Mouse (Mus musculus) lung, embryonic 16.5 days (tissue): ENCODE measurements around the gene AU040320. TPM values are rescaled to one million over a fixed set of nuclear protein-coding genes. Genes with fewer than 3 reads are reported as not detected.
A peak's percentile ranks its signal among the peaks of the same experiment; 100 is the strongest.

Experiments
- ATAC-seq: fragments of 200-750 bp; cut with Nextera tagmentation; 2 replicates; pipeline ENCODE4 v1.8.0; 2017; ENCODE audit warnings: low read depth, mild to moderate bottlenecking, moderate library complexity
- H3K27ac ChIP-seq: fragments of 300-500 bp; sonication (generic); 2 replicates; pipeline ENCODE4 v1.5.1; 2014; ENCODE audit warnings: mild to moderate bottlenecking, control low read depth, low read length
- H3K27me3 ChIP-seq: fragments of 300-500 bp; sonication (generic); 2 replicates; pipeline ENCODE4 v1.6.1; 2014; ENCODE audit warnings: low read depth, low read length, mixed read lengths; ENCODE audit not compliant: control insufficient read depth, insufficient read depth
- H3K36me3 ChIP-seq: fragments of 300-500 bp; sonication (generic); 2 replicates; pipeline ENCODE4 v1.6.1; 2014; ENCODE audit warnings: low read length; ENCODE audit not compliant: control insufficient read depth, insufficient read depth
- H3K4me1 ChIP-seq: fragments of 300-500 bp; sonication (generic); replicated peaks from 2 replicates; pipeline ENCODE4 v1.6.1; 2014; ENCODE audit warnings: low read length, mixed read lengths; ENCODE audit not compliant: control insufficient read depth, insufficient read depth
- H3K4me2 ChIP-seq: fragments of 300-500 bp; sonication (generic); 2 replicates; pipeline ENCODE4 v1.6.1; 2014; ENCODE audit warnings: low read depth, low read length, control low read depth
- H3K4me3 ChIP-seq: fragments of 300-500 bp; sonication (generic); 2 replicates; pipeline ENCODE4 v1.5.1; 2014; ENCODE audit warnings: mild to moderate bottlenecking, low read length, control low read depth
- H3K9ac ChIP-seq: fragments of 300-500 bp; sonication (generic); 2 replicates; pipeline ENCODE4 v1.6.1; 2014; ENCODE audit warnings: low read length, control low read depth
- H3K9me3 ChIP-seq: fragments of 300-500 bp; sonication (generic); 2 replicates; pipeline ENCODE4 v1.6.1; 2016; ENCODE audit warnings: low read length; ENCODE audit not compliant: control insufficient read depth
- WGBS: fragments of 180-500 bp; shearing (Covaris S2); extraction: QIAGEN DNeasy Blood & Tissue Kit; methylation state at CpG from one replicate; pipeline ENCODE4 v1.1.7; 2014; 5-methylcytosine and 5-hydroxymethylcytosine counted together
- polyA plus RNA-seq: library from polyadenylated mRNA; unstranded; fragments of >200 nt; fragmentation: Nextera tagmentation; extraction: Ambion mirVana; gene quantifications from 2 replicates; pipeline ENCODE4 v1.2.1, GENCODE M21; 2015

Gene AU040320
- polyA plus RNA-seq, 1 experiment from 2014 or later, result 24.2 TPM

- Histone ChIP-seq H3K27me3 (no peaks in the 10 kb centered on the region), H3K4me1 (no peaks in the 10 kb centered on the region), H3K9me3 (no peaks in the 10 kb centered on the region), H3K4me2 (no peak overlapping the region), H3K27ac (no peak overlapping the region), H3K36me3 (peaks cover 13% of the 10 kb centered on the region), H3K9ac (no peak overlapping the region), H3K4me3 (no peak overlapping the region)
- ATAC-seq, result no peak
- 77% methylated on average over 7 of the region's 7 CpGs for WGBS
Observed at GRCm38 (mm10) chr4:126838799-126839198, 85.5 kb downstream of the AU040320 start.

- no peaks in the 10 kb centered on the region for H3K4me1 ChIP-seq
- no peak overlapping the region for H3K9ac ChIP-seq
- no peak overlapping the region for H3K27ac ChIP-seq
- WGBS, result 18% methylated on average over 7 of the region's 7 CpGs
- H3K27me3 ChIP-seq, result no peaks in the 10 kb centered on the region
- peaks cover 14% of the 10 kb centered on the region for H3K36me3 ChIP-seq
- H3K4me3 ChIP-seq, result no peak overlapping the region
- no peaks in the 10 kb centered on the region for H3K9me3 ChIP-seq
- ATAC-seq, result peak; percentile 34; the same call in 1 of the 2 replicates
- H3K4me2 ChIP-seq, result no peak overlapping the region
Observed at GRCm38 (mm10) chr4:126839873-126840272, 86.5 kb downstream of the AU040320 start.

DNA sequence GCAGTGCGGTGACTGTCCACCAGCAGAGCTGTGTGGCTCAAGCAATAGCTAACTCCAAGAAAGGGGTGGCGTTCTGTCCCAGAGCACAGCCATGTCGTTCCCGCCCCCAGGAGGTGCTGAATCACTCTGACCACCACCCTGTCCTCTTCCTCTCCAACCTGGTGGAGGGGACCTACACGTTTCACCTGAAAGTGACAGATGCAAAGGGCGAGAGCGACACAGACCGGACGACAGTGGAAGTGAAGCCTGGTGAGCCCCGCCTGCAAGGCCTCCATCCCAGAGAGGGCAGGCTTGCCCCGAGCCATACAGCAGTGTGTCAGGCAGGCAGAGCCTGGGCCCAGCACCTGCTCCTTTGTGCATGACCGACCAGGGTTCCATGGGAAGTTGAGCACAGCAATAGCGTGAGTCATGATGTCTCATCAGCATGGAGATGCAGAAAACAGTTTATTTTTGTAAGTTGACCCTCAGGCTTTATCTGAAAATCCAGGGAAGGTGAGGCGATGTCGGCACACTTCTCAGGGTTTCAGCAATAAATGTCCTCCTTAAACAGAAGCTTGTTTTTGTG is 87.7 kb downstream of the AU040320 start:
- H3K4me2 ChIP-seq, result no peak overlapping the region
- ATAC-seq, result no peak
- no peaks in the 10 kb centered on the region for H3K27me3 ChIP-seq
- no peak overlapping the region for H3K9ac ChIP-seq
- no peaks in the 10 kb centered on the region for H3K4me1 ChIP-seq
- no peak overlapping the region for H3K4me3 ChIP-seq
- no peaks in the 10 kb centered on the region for H3K9me3 ChIP-seq
- H3K27ac ChIP-seq, result no peak overlapping the region
- peaks cover 14% of the 10 kb centered on the region for H3K36me3 ChIP-seq
- 85% methylated on average over 15 of the region's 15 CpGs for WGBS

- H3K4me1 ChIP-seq, result no peaks in the 10 kb centered on the region
- H3K27ac ChIP-seq, result no peak overlapping the region
- peaks cover 20% of the 10 kb centered on the region for H3K36me3 ChIP-seq
- H3K27me3 ChIP-seq, result no peaks in the 10 kb centered on the region
- no peak overlapping the region for H3K4me3 ChIP-seq
- no peak overlapping the region for H3K4me2 ChIP-seq
- no peak for ATAC-seq
- no peaks in the 10 kb centered on the region for H3K9me3 ChIP-seq
- 53% methylated on average over 3 of the region's 3 CpGs for whole genome bisulfite sequencing
- H3K9ac ChIP-seq, result no peak overlapping the region
Observed at GRCm38 (mm10) chr4:126842911-126843310, 89.6 kb downstream of the AU040320 start.

DNA sequence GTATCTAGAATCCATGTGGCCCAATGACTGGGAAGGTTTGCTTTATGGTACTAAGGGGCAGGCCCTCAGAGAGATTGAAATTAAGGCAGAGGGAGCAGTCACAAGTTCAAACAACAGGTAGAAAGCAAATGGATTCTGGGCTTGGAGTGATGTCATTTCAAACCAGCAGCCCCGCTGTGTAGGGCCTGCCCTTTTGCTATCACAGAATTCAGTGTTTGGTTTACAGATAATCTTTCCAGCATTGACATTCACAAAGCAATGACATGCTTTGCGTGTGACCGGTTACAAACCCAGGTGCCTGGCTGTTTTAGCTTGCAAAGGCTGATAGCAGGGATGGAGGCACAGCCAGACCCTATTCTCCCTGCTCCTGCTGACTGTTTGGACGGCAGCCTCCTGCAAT is 92.3 kb downstream of the AU040320 start:
- no peak overlapping the region for H3K4me2 ChIP-seq
- no peak overlapping the region for H3K27ac ChIP-seq
- no peaks in the 10 kb centered on the region for H3K4me1 ChIP-seq
- no peaks in the 10 kb centered on the region for H3K27me3 ChIP-seq
- no peaks in the 10 kb centered on the region for H3K9me3 ChIP-seq
- no peak overlapping the region for H3K4me3 ChIP-seq
- ATAC-seq, result no peak
- H3K36me3 ChIP-seq, result peaks cover 18% of the 10 kb centered on the region
- WGBS, result 70% methylated on average over 4 of the region's 4 CpGs
- H3K9ac ChIP-seq, result no peak overlapping the region; the same call in 1 of the 2 replicates

- no peak for ATAC-seq
- H3K36me3 ChIP-seq, result peaks cover 15% of the 10 kb centered on the region
Observed at GRCm38 (mm10) chr4:126846971-126847370, 93.6 kb downstream of the AU040320 start.

DNA sequence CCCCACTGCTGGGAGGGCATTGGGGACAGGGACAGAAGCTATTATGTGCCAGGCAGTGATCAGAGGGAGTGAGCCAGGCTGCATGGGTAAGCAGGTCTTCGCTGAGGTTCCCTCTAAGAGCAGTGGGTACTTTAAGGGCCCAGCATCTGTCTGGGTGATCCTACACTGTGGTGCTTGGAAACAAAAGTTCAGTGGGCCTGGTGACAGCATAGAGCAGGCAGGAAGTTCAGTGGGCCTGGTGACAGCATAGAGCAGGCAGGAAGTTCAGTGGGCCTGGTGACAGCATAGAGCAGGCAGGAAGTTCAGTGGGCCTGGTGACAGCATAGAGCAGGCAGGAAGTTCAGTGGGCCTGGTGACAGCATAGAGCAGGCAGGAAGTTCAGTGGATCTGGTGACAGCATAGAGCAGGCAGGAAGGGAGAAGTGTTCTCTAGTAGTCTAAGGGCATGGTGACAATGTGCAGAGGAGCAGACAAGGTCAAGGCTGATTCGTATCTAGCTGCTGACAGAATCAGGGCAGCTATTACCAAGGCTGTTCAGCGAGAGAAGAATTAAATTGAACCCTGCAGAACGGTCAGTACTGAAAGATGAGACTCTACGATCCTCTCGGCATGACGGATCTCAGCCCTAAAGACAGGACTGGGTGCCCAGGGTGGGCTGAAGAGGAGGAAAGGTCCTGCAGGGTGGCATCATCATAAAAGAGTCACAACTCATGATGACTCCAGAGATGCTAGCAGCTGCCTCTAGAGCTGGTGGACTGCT is 96.9 kb downstream of the AU040320 start:
- Histone ChIP-seq H3K9ac (no peak overlapping the region), H3K4me3 (no peak overlapping the region), H3K4me2 (no peak overlapping the region), H3K27me3 (no peaks in the 10 kb centered on the region), H3K27ac (peak overlapping the region; percentile 52), H3K9me3 (no peaks in the 10 kb centered on the region), H3K4me1 (no peaks in the 10 kb centered on the region), H3K36me3 (peaks cover 15% of the 10 kb centered on the region)
- ATAC-seq, result no peak
- 71% methylated on average over 7 of the region's 7 CpGs for WGBS

More at GRCm38 (mm10) chr4:126846971-126847370, 93.6 kb downstream of the AU040320 start:
- Histone ChIP-seq H3K27me3 (no peaks in the 10 kb centered on the region), H3K27ac (no peak overlapping the region), H3K4me1 (no peaks in the 10 kb centered on the region), H3K4me3 (no peak overlapping the region), H3K4me2 (no peak overlapping the region), H3K9me3 (no peaks in the 10 kb centered on the region), H3K9ac (no peak overlapping the region)
- WGBS, result 64% methylated on average over 7 of the region's 7 CpGs

GRCm38 (mm10) chr4:126850778-126851080 is 97.4 kb downstream of the AU040320 start:
- Histone ChIP-seq H3K4me2 (no peak overlapping the region), H3K27me3 (no peaks in the 10 kb centered on the region), H3K27ac (no peak overlapping the region), H3K4me3 (no peak overlapping the region), H3K9me3 (no peaks in the 10 kb centered on the region), H3K4me1 (no peaks in the 10 kb centered on the region), H3K36me3 (peaks cover 15% of the 10 kb centered on the region), H3K9ac (no peak overlapping the region)
- 53% methylated on average over 4 of the region's 4 CpGs for WGBS
- no peak for ATAC-seq

DNA sequence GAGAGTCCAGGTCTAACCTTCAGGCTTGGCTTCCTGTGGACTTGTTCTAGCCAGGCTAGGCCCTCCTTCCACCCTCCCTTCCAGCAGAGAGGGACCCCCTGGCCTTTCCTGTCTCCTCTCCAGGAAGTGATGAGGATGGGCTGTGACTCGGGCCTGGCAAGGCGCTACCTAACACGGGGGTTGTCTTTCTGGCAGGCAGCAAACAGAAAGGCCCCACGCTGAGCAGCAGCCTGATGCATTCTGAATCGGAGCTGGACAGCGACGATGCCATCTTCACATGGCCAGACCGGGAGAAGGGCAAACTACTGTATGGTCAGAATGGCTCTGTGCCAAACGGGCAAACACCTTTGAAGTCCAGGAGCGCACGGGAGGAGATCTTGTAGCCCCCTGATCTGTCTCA is 99.6 kb downstream of the AU040320 start:
- no peaks in the 10 kb centered on the region for H3K27me3 ChIP-seq
- no peaks in the 10 kb centered on the region for H3K9me3 ChIP-seq
- no peak overlapping the region for H3K9ac ChIP-seq
- H3K4me2 ChIP-seq, result no peak overlapping the region
- H3K36me3 ChIP-seq, result peaks cover 6% of the 10 kb centered on the region
- no peak for ATAC-seq
- no peak overlapping the region for H3K27ac ChIP-seq
- 47% methylated on average over 11 of the region's 11 CpGs for WGBS
- H3K4me3 ChIP-seq, result no peak overlapping the region
- no peaks in the 10 kb centered on the region for H3K4me1 ChIP-seq
